Comparison of ENCODE assay signal across 30 mouse cellular contexts in the genomic region with DNA sequence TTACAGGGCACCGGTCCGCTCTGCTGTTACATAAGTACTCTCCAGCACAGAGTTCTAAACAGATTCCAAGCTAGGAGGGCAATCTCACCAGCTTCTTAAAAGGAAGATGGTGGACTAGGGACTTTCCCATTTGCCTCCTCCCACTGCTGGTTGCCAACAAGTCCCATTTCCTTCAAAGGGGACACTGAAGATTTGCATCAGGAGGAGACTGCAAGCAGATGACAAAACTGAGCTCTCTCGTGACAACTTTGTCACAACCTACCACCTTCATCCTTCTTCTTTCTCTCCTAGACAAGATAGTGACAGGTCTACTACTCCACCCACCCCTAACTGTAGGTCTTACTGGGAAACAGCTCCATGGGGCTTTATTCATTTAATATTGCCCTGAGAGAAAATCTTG.
"Had no signal": no experiment of that assay in that cellular context is flagged by ENCODE, and none has a peak within 500 bp of the region (broad histone marks: within the 10 kb centered on the region; RNA-seq: fewer than 3 reads in every experiment).

No protein-coding gene starts in this region.

- DNase-seq: left cerebral cortex, postnatal 4 days; liver; liver, embryonic 13.5 days; liver, postnatal 0 days; lung, adult 18-20 months; lung, adult 2 months; lung, embryonic 14.5 days; lung, postnatal 10 days; lung, postnatal 14 days; lung, postnatal 36 days; lung, postnatal 4 days; midbrain, embryonic 14.5 days had no signal

- H3K27me3 ChIP-seq: limb, embryonic 12.5 days; limb, embryonic 13.5 days; limb, embryonic 15.5 days; liver, embryonic 12.5 days; liver, embryonic 13.5 days; liver, embryonic 15.5 days; lung, embryonic 15.5 days; megakaryocyte, embryonic 14.5 days; midbrain, embryonic 12.5 days; midbrain, embryonic 13.5 days; midbrain, embryonic 15.5 days; neural tube, embryonic 12.5 days had no signal

- H3K4me1 ChIP-seq: limb, embryonic 10.5 days; limb, embryonic 12.5 days; limb, embryonic 13.5 days; limb, embryonic 15.5 days; liver, embryonic 12.5 days; liver, embryonic 13.5 days; liver, embryonic 15.5 days; lung, embryonic 15.5 days; megakaryocyte, embryonic 14.5 days; midbrain, embryonic 10.5 days; midbrain, embryonic 12.5 days; neural tube, embryonic 12.5 days had no signal

- H3K9me3 ChIP-seq: limb, embryonic 10.5 days; limb, embryonic 12.5 days; limb, embryonic 13.5 days; limb, embryonic 15.5 days; liver, embryonic 12.5 days; liver, embryonic 15.5 days; lung, embryonic 15.5 days; midbrain, embryonic 10.5 days; midbrain, embryonic 12.5 days; midbrain, embryonic 13.5 days; midbrain, embryonic 15.5 days; neural tube, embryonic 12.5 days had no signal

- H3K4me2 ChIP-seq: limb, embryonic 12.5 days; limb, embryonic 13.5 days; limb, embryonic 15.5 days; liver, embryonic 11.5 days; liver, embryonic 12.5 days; liver, embryonic 13.5 days; liver, embryonic 15.5 days; lung, embryonic 14.5 days; lung, embryonic 15.5 days; midbrain, embryonic 11.5 days; midbrain, embryonic 12.5 days; midbrain, embryonic 13.5 days; midbrain, embryonic 15.5 days; neural tube, embryonic 12.5 days had no signal

- H3K36me3 ChIP-seq: limb, embryonic 10.5 days; limb, embryonic 12.5 days; limb, embryonic 13.5 days; limb, embryonic 15.5 days; liver, embryonic 12.5 days; liver, embryonic 13.5 days; liver, embryonic 15.5 days; lung, embryonic 15.5 days; midbrain, embryonic 10.5 days; midbrain, embryonic 12.5 days; midbrain, embryonic 13.5 days; midbrain, embryonic 15.5 days; neural tube, embryonic 12.5 days had no signal

- H3K4me3 ChIP-seq: limb, embryonic 10.5 days; limb, embryonic 12.5 days; limb, embryonic 13.5 days; limb, embryonic 15.5 days; liver, embryonic 12.5 days; liver, embryonic 13.5 days; liver, embryonic 15.5 days; lung, embryonic 15.5 days; megakaryocyte, embryonic 14.5 days; midbrain, embryonic 10.5 days; midbrain, embryonic 12.5 days; midbrain, embryonic 13.5 days; midbrain, embryonic 15.5 days; myocyte; neural tube, embryonic 12.5 days had no signal

- H3K27ac ChIP-seq: limb, embryonic 10.5 days; limb, embryonic 12.5 days; limb, embryonic 13.5 days; limb, embryonic 15.5 days; liver, embryonic 12.5 days; liver, embryonic 13.5 days; liver, embryonic 14.5 days; liver, embryonic 15.5 days; lung, embryonic 15.5 days; macrophage; midbrain, embryonic 10.5 days; midbrain, embryonic 12.5 days; midbrain, embryonic 13.5 days; midbrain, embryonic 15.5 days; neural tube, embryonic 12.5 days had no signal

- H3K9ac ChIP-seq: limb, embryonic 12.5 days; limb, embryonic 13.5 days; limb, embryonic 15.5 days; liver, embryonic 12.5 days; liver, embryonic 13.5 days; liver, embryonic 14.5 days; liver, embryonic 15.5 days; liver, postnatal 0 days; lung, embryonic 14.5 days; lung, embryonic 15.5 days; midbrain, embryonic 12.5 days; midbrain, embryonic 13.5 days; midbrain, embryonic 15.5 days; neural tube, embryonic 12.5 days had no signal
